Mouse (Mus musculus) kidney, postnatal 14 days (tissue): ENCODE results near the gene Spi1.
"Not testable (repeated sequence)": the region's sequence is repeated elsewhere in the genome, so short reads cannot be mapped to it uniquely, and the experiment has no call there.

Experiments used
- DNase-seq: peaks from one replicate; pipeline ENCODE4 v3.0.0; 2022; ENCODE audit warnings: mixed read lengths

Gene Spi1

GRCm38 (mm10) chr2:91097015-91097414 lies 14.8 kb downstream of the Spi1 start:
- no peak for DNase-seq

GRCm38 (mm10) chr2:91098156-91098555 lies 16.0 kb downstream of the Spi1 start:
- DNase-seq = no peak

GRCm38 (mm10) chr2:91101124-91101740 lies 19.0 kb downstream of the Spi1 start:
- DNase-seq = peak; percentile 91

- DNase-seq = no peak
Measured at GRCm38 (mm10) chr2:91108156-91108555, 26.0 kb downstream of the Spi1 start.

- no peak for DNase-seq
Measured at GRCm38 (mm10) chr2:91109241-91109640, 27.1 kb downstream of the Spi1 start.

- DNase-seq = no peak
Measured at GRCm38 (mm10) chr2:91109807-91110385, 27.7 kb downstream of the Spi1 start.

GRCm38 (mm10) chr2:91110429-91110828 lies 28.2 kb downstream of the Spi1 start:
- no peak for DNase-seq

- DNase-seq = not testable (repeated sequence)
Measured at GRCm38 (mm10) chr2:91111832-91112231, 29.6 kb downstream of the Spi1 start.

- peak; percentile 50 for DNase-seq
Measured at GRCm38 (mm10) chr2:91112491-91112890, 30.3 kb downstream of the Spi1 start.

GRCm38 (mm10) chr2:91113334-91113733 lies 31.1 kb downstream of the Spi1 start:
- no peak for DNase-seq

- no peak for DNase-seq
Measured at GRCm38 (mm10) chr2:91113852-91114251, 31.7 kb downstream of the Spi1 start.

GRCm38 (mm10) chr2:91114781-91115577 lies 32.8 kb downstream of the Spi1 start:
- DNase-seq = peak; percentile 97

GRCm38 (mm10) chr2:91115578-91115970 lies 33.4 kb downstream of the Spi1 start:
- DNase-seq = no peak

GRCm38 (mm10) chr2:91116842-91117241 lies 34.7 kb downstream of the Spi1 start:
- no peak for DNase-seq

- DNase-seq = no peak
Measured at GRCm38 (mm10) chr2:91117585-91118275, 35.5 kb downstream of the Spi1 start, which contains the start of gene Mybpc3. Gene Mybpc3, plus strand, starts transcription at chr2:91118144.

- no peak for DNase-seq
Measured at GRCm38 (mm10) chr2:91118647-91119046, 36.5 kb downstream of the Spi1 start.

GRCm38 (mm10) chr2:91119061-91119460 lies 36.9 kb downstream of the Spi1 start:
- no peak for DNase-seq

GRCm38 (mm10) chr2:91119551-91119950 lies 37.4 kb downstream of the Spi1 start:
- no peak for DNase-seq

- DNase-seq = no peak
Measured at GRCm38 (mm10) chr2:91120261-91120671, 38.1 kb downstream of the Spi1 start.

GRCm38 (mm10) chr2:91121011-91121410 lies 38.8 kb downstream of the Spi1 start:
- DNase-seq = no peak

GRCm38 (mm10) chr2:91121497-91121896 lies 39.3 kb downstream of the Spi1 start:
- DNase-seq = no peak

GRCm38 (mm10) chr2:91123521-91123920 lies 41.3 kb downstream of the Spi1 start:
- DNase-seq = no peak

- no peak for DNase-seq
Measured at GRCm38 (mm10) chr2:91125101-91125500, 42.9 kb downstream of the Spi1 start.
